Mouse (Mus musculus): Measurements from ENCODE around the gene Dnali1. TPM values are rescaled to one million over a fixed set of nuclear protein-coding genes. Genes with fewer than 3 reads are reported as not detected.

Dnali1 gene
- total and polyA plus RNA-seq, 2 experiments from 2014 or later = 0.73 to 1.4 TPM

- 81% methylated on average over 10 of the region's 10 CpGs for WGBS
- Histone ChIP-seq H3K27ac (no peak within 1 kb of the TSS), H3K4me1 (ENCODE audit: insufficient read depth, low read length) (no peaks in the 10 kb centered on the region), H3K9me3 (ENCODE audit: low read length) (no peaks in the 10 kb centered on the region), H3K27me3 (ENCODE audit: insufficient read depth, low read length) (no peaks in the 10 kb centered on the region; the same call in 1 of the 2 replicates), H3K4me3 (ENCODE audit: low read length) (no peak within 1 kb of the TSS), H3K36me3 (ENCODE audit: insufficient read depth, low read length) (no peaks in the 10 kb centered on the region), H3K9ac (replicated peaks; ENCODE audit: low read length) (no peak within 1 kb of the TSS), H3K4me2 (ENCODE audit: low read depth, low read length) (no peak within 1 kb of the TSS)
- DNase-seq (ENCODE audit: low spot score) = no peak
- ATAC-seq = no peak
- TF ChIP-seq CTCF (IDR thresholded peaks at IDR 0.05; ENCODE audit: low read depth) = no peak
Observed at GRCm38 (mm10) chr4:125015806-125016635, 49.5 kb downstream of the Dnali1 start, which contains the start of gene Gnl2. TSS of gene Gnl2 (plus strand) at chr4:125016585.

- no peaks in the 10 kb centered on the region for H3K9me3 ChIP-seq (ENCODE audit: low read length)
- no peak overlapping the region for H3K9ac ChIP-seq (replicated peaks; ENCODE audit: low read length)
- H3K4me3 ChIP-seq (ENCODE audit: low read length) = no peak overlapping the region
- H3K27ac ChIP-seq = no peak overlapping the region
- no peak for TF ChIP-seq CTCF (IDR thresholded peaks at IDR 0.05; ENCODE audit: low read depth)
- no peaks in the 10 kb centered on the region for H3K36me3 ChIP-seq (ENCODE audit: insufficient read depth, low read length)
- 0 out of 2 replicates have a peak, but pooled peaks cover 2% of the 10 kb centered on the region for H3K4me1 ChIP-seq (ENCODE audit: insufficient read depth, low read length)
- DNase-seq (ENCODE audit: low spot score) = peak; percentile 61
- no peaks in the 10 kb centered on the region; the same call in 1 of the 2 replicates for H3K27me3 ChIP-seq (ENCODE audit: insufficient read depth, low read length)
- WGBS = 41% methylated on average over 8 of the region's 8 CpGs
- ATAC-seq = no peak
- H3K4me2 ChIP-seq (ENCODE audit: low read depth, low read length) = no peak overlapping the region
Observed at GRCm38 (mm10) chr4:125008712-125009111, 56.8 kb downstream of the Dnali1 start.

GRCm38 (mm10) chr4:125008220-125008619 is 57.3 kb downstream of the Dnali1 start:
- 0 out of 2 replicates have a peak, but pooled peaks cover 2% of the 10 kb centered on the region for H3K4me1 ChIP-seq (ENCODE audit: insufficient read depth, low read length)
- no peak for ATAC-seq
- TF ChIP-seq CTCF (IDR thresholded peaks at IDR 0.05; ENCODE audit: low read depth) = no peak
- no peaks in the 10 kb centered on the region for H3K36me3 ChIP-seq (ENCODE audit: insufficient read depth, low read length)
- no peak overlapping the region for H3K9ac ChIP-seq (replicated peaks; ENCODE audit: low read length)
- H3K4me2 ChIP-seq (ENCODE audit: low read depth, low read length) = no peak overlapping the region
- H3K9me3 ChIP-seq (ENCODE audit: low read length) = no peaks in the 10 kb centered on the region
- no peak overlapping the region for H3K27ac ChIP-seq
- no peak for DNase-seq (ENCODE audit: low spot score)
- 49% methylated on average over 6 of the region's 6 CpGs for WGBS
- H3K27me3 ChIP-seq (ENCODE audit: insufficient read depth, low read length) = no peaks in the 10 kb centered on the region; the same call in 1 of the 2 replicates
- no peak overlapping the region for H3K4me3 ChIP-seq (ENCODE audit: low read length)

- H3K4me2 ChIP-seq (ENCODE audit: low read depth, low read length) = no peak overlapping the region
- ATAC-seq = no peak
- H3K9ac ChIP-seq (replicated peaks; ENCODE audit: low read length) = no peak overlapping the region
- H3K4me3 ChIP-seq (ENCODE audit: low read length) = no peak overlapping the region
- TF ChIP-seq CTCF (IDR thresholded peaks at IDR 0.05; ENCODE audit: low read depth) = no peak
- no peaks in the 10 kb centered on the region; the same call in 1 of the 2 replicates for H3K27me3 ChIP-seq (ENCODE audit: insufficient read depth, low read length)
- no peak overlapping the region for H3K27ac ChIP-seq
- 0 out of 2 replicates have a peak, but pooled peaks cover 2% of the 10 kb centered on the region for H3K4me1 ChIP-seq (ENCODE audit: insufficient read depth, low read length)
- no peaks in the 10 kb centered on the region for H3K36me3 ChIP-seq (ENCODE audit: insufficient read depth, low read length)
- WGBS = 50% methylated on average over 15 of the region's 15 CpGs
- no peak for DNase-seq (ENCODE audit: low spot score)
- no peaks in the 10 kb centered on the region for H3K9me3 ChIP-seq (ENCODE audit: low read length)
Observed at GRCm38 (mm10) chr4:125007460-125007859, 58.0 kb downstream of the Dnali1 start.

Other genes starting within 250 kb of the Dnali1 start
- gene Yrdc, start 215.0 kb downstream of the Dnali1 start, total RNA-seq (2014; rRNA removed) = 52.9 and 76.1 TPM in 2 replicates
- gene Yrdc, start 215.0 kb downstream of the Dnali1 start, polyA plus RNA-seq (2015; fragmentation: Nextera tagmentation; extraction: Ambion mirVana) = 47.0 and 52.9 TPM in 2 replicates
- 206 and 212 TPM in 2 replicates for gene 1110065P20Rik, start 214.5 kb downstream of the Dnali1 start, total RNA-seq (2014; rRNA removed)
- gene 1110065P20Rik, start 214.5 kb downstream of the Dnali1 start, polyA plus RNA-seq (2015; fragmentation: Nextera tagmentation; extraction: Ambion mirVana) = 143 and 152 TPM in 2 replicates
- gene Maneal, start 203.5 kb downstream of the Dnali1 start, total RNA-seq (2014; rRNA removed) = 52.3 and 56.9 TPM in 2 replicates
- 9.4 and 9.6 TPM in 2 replicates for gene Maneal, start 203.5 kb downstream of the Dnali1 start, polyA plus RNA-seq (2015; fragmentation: Nextera tagmentation; extraction: Ambion mirVana)
- gene Epha10, start 184.8 kb downstream of the Dnali1 start, total RNA-seq (2014; rRNA removed) = 28.4 and 49.6 TPM in 2 replicates
- 13.7 and 14.2 TPM in 2 replicates for gene Epha10, start 184.8 kb downstream of the Dnali1 start, polyA plus RNA-seq (2015; fragmentation: Nextera tagmentation; extraction: Ambion mirVana)
- gene 9930104L06Rik, start 128.7 kb downstream of the Dnali1 start, total RNA-seq (2014; rRNA removed) = 12.8 and 15.5 TPM in 2 replicates
- gene 9930104L06Rik, start 128.7 kb downstream of the Dnali1 start, polyA plus RNA-seq (2015; fragmentation: Nextera tagmentation; extraction: Ambion mirVana) = 9.3 and 9.4 TPM in 2 replicates
- gene Cdca8, start 126.4 kb downstream of the Dnali1 start, total RNA-seq (2014; rRNA removed) = 10.8 and 17.1 TPM in 2 replicates
- gene Cdca8, start 126.4 kb downstream of the Dnali1 start, polyA plus RNA-seq (2015; fragmentation: Nextera tagmentation; extraction: Ambion mirVana) = 28.9 and 35.1 TPM in 2 replicates
- 0.36 and 13.6 TPM in 2 replicates for gene Rspo1, start 79.3 kb downstream of the Dnali1 start, total RNA-seq (2014; rRNA removed)
- 0.74 and 0.95 TPM in 2 replicates for gene Rspo1, start 79.3 kb downstream of the Dnali1 start, polyA plus RNA-seq (2015; fragmentation: Nextera tagmentation; extraction: Ambion mirVana)
- gene Gnl2, start 49.1 kb downstream of the Dnali1 start, total RNA-seq (2014; rRNA removed) = 22.5 and 26.0 TPM in 2 replicates
- gene Gnl2, start 49.1 kb downstream of the Dnali1 start, polyA plus RNA-seq (2015; fragmentation: Nextera tagmentation; extraction: Ambion mirVana) = 70.2 and 77.6 TPM in 2 replicates
- gene Snip1, start 969 bp upstream of the Dnali1 start, total RNA-seq (2014; rRNA removed) = 29.2 and 35.0 TPM in 2 replicates
- 15.7 and 16.3 TPM in 2 replicates for gene Snip1, start 969 bp upstream of the Dnali1 start, polyA plus RNA-seq (2015; fragmentation: Nextera tagmentation; extraction: Ambion mirVana)
- gene Meaf6, start 19.4 kb upstream of the Dnali1 start, total RNA-seq (2014; rRNA removed) = 47.0 and 50.4 TPM in 2 replicates
- gene Meaf6, start 19.4 kb upstream of the Dnali1 start, polyA plus RNA-seq (2015; fragmentation: Nextera tagmentation; extraction: Ambion mirVana) = 131 and 133 TPM in 2 replicates
- not detected in 2 replicates for gene Zc3h12a, start 62.1 kb upstream of the Dnali1 start, total RNA-seq (2014; rRNA removed)
- gene Zc3h12a, start 62.1 kb upstream of the Dnali1 start, polyA plus RNA-seq (2015; fragmentation: Nextera tagmentation; extraction: Ambion mirVana) = 0.16 and 0.31 TPM in 2 replicates

Measured in hindbrain, postnatal 0 days (tissue).